Mouse (Mus musculus) C2C12 (cell line): ENCODE data around the gene Sfmbt1.

Experiments
- CTCF ChIP-seq: IDR thresholded peaks from one replicate; pipeline ENCODE4 v1.5.1; 2011; ENCODE audit not compliant: control insufficient read depth, insufficient read depth, insufficient read length
- MAX ChIP-seq: IDR thresholded peaks from one replicate; pipeline ENCODE4 v1.6.1; 2011; ENCODE audit warnings: mild to moderate bottlenecking, control low read depth

DNA sequence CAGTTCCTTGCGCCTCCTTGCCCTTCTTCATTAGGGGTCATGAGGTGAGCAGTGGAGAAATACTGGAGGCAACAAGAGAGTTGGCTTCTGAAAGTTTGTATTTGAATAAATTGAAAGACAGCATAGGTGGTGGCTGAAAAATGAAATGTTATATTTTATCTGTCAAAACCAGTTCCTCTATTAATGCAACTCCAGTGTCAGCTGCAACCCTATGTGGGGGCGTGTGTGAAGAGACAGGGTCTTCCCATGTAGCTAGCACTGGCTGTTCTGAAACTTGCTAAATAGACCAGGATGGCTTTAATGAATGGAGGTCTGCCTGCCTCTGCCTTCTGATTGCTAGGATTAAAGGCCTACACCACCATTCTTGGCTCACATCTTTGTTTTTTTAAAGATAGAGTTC, 2.8 kb upstream of the Sfmbt1 start:
- TF ChIP-seq CTCF (no peak), MAX (no peak)
